Mouse (Mus musculus): Measurements from ENCODE around the gene Adpgk.
"Not testable (repeated sequence)": the region's sequence is repeated elsewhere in the genome, so short reads cannot be mapped to it uniquely, and the experiment has no call there.

Gene Adpgk

GRCm38 (mm10) chr9:59289529-59290115 is 1.7 kb upstream of the Adpgk start:
- no peak for DNase-seq (ENCODE audit: low spot score in 2 of 2)

GRCm38 (mm10) chr9:59291688-59292492 is 532 bp downstream of the Adpgk start:
- no peak for DNase-seq (ENCODE audit: low spot score in 2 of 2)

GRCm38 (mm10) chr9:59292493-59292875 is 1.1 kb downstream of the Adpgk start:
- no peak for DNase-seq (ENCODE audit: low spot score in 2 of 2)

GRCm38 (mm10) chr9:59296419-59296818 is 5.1 kb downstream of the Adpgk start:
- no peak for DNase-seq (ENCODE audit: low spot score in 2 of 2)

- DNase-seq (ENCODE audit: low spot score in 2 of 2): no peak
Observed at GRCm38 (mm10) chr9:59307890-59308289, 16.5 kb downstream of the Adpgk start.

GRCm38 (mm10) chr9:59310582-59311283 is 19.4 kb downstream of the Adpgk start:
- no peak for DNase-seq (ENCODE audit: low spot score in 2 of 2)

GRCm38 (mm10) chr9:59311284-59311670 is 19.9 kb downstream of the Adpgk start:
- no peak for DNase-seq (ENCODE audit: low spot score in 2 of 2)

- no peak for DNase-seq (ENCODE audit: low spot score in 2 of 2)
Observed at GRCm38 (mm10) chr9:59316206-59316605, 24.8 kb downstream of the Adpgk start.

GRCm38 (mm10) chr9:59324351-59324750 is 33.0 kb downstream of the Adpgk start:
- DNase-seq (ENCODE audit: low spot score in 2 of 2): no peak

- no peak for DNase-seq (ENCODE audit: low spot score in 2 of 2)
Observed at GRCm38 (mm10) chr9:59330055-59330454, 38.7 kb downstream of the Adpgk start.

- DNase-seq (ENCODE audit: low spot score in 2 of 2): no peak
Observed at GRCm38 (mm10) chr9:59336539-59336938, 45.2 kb downstream of the Adpgk start.

GRCm38 (mm10) chr9:59337889-59338288 is 46.5 kb downstream of the Adpgk start:
- DNase-seq (ENCODE audit: low spot score in 2 of 2): no peak

- DNase-seq (ENCODE audit: low spot score in 2 of 2): no peak
Observed at GRCm38 (mm10) chr9:59338411-59338810, 47.1 kb downstream of the Adpgk start.

GRCm38 (mm10) chr9:59339107-59339506 is 47.7 kb downstream of the Adpgk start:
- no peak for DNase-seq (ENCODE audit: low spot score in 2 of 2)

GRCm38 (mm10) chr9:59340002-59340401 is 48.6 kb downstream of the Adpgk start:
- peak in 1 of 2 experiments; percentile 6 for DNase-seq (ENCODE audit: low spot score in 2 of 2)

GRCm38 (mm10) chr9:59346176-59346575 is 54.8 kb downstream of the Adpgk start:
- DNase-seq (ENCODE audit: low spot score in 2 of 2): no peak

GRCm38 (mm10) chr9:59352586-59353252 is 61.4 kb downstream of the Adpgk start:
- no peak for DNase-seq (ENCODE audit: low spot score in 2 of 2)

- DNase-seq (ENCODE audit: low spot score in 2 of 2): peak; percentile 83 to 87
Observed at GRCm38 (mm10) chr9:59353253-59353639, 61.9 kb downstream of the Adpgk start, which contains the start of gene Bbs4. Bbs4 (minus strand) TSS chr9:59353508.

- DNase-seq (ENCODE audit: low spot score in 2 of 2): not testable (repeated sequence)
Observed at GRCm38 (mm10) chr9:59358041-59358440, 66.7 kb downstream of the Adpgk start.

- not testable (repeated sequence) for DNase-seq (ENCODE audit: low spot score in 2 of 2)
Observed at GRCm38 (mm10) chr9:59360487-59360886, 69.1 kb downstream of the Adpgk start.

GRCm38 (mm10) chr9:59369220-59369619 is 77.9 kb downstream of the Adpgk start:
- DNase-seq (ENCODE audit: low spot score in 2 of 2): no peak

- no peak for DNase-seq (ENCODE audit: low spot score in 2 of 2)
Observed at GRCm38 (mm10) chr9:59369646-59370045, 78.3 kb downstream of the Adpgk start.
